Mouse (Mus musculus): ENCODE data around the gene Bcorl1. TPM values are rescaled to one million over a fixed set of nuclear protein-coding genes. Genes with fewer than 3 reads are reported as not detected.

Gene Bcorl1
- 10 to 100 TPM; 16.4 to 18.3 TPM for total RNA-seq (2021)

DNA sequence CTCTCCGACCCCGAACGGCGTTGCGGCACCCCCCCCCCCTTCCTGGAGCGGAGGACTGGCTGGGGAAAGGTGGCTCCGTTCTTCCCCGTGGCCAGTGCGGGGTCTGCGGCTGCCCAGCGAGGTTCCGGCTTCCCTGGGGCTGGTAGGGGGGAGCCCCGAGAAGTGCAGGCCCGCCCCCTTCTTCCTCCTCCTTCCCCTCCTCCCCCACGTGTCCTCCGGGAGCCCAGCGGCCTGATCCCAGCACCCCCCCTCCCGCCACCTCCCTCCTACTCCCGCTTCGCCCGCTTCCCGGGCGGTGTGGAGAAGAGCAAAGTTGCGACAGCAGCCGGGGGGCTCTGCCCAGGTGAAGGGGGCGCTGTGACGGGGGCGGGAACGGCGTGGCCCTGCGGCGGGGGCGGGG lies at the start of gene Bcorl1:
Gene Bcorl1 (plus strand): TSS at position 218 of the 400 bp plus-strand sequence.
- peak in 1 of 2 experiments; percentile 10 for DNase-seq

DNA sequence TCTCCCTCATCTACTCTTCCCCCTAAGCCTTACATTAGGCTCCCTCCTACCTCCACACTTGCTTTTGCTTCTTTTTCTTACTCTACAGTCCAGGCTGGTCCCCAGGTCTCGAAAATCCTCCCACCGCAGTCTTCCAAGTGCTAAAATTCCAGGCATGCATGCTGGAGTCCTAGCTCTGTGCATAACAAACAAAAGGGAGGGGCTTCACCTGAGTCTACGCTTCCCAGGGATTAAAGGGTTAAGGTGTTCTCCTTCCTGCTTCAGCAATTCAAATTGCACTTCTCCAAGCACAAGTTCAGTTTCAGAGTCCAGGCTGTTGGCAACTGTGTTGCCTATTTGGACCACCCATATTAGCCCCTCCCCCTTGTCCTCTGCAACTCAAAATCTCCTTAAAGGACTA lies 49.7 kb upstream of the Bcorl1 start:
- no peak for DNase-seq

DNA sequence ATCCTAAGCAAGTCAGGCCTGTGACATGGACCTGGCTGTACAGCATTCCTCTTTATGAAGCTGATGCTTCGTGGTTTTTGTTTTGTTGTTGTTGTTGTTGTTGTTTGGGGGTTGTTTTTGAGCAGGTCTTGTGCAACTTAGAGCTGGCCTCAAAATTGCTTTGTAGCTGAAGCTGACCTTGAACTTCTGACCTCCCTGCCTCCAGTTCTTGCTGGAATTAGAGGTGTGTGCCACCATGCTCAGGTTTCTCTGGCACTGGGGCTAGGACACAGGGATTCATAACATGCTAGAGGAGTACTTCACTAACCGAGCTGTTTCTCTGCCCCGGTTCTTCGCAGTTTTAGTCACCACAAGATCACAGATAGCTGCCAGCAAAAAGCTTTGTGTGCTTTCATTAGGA lies 35.8 kb upstream of the Bcorl1 start:
- no peak for DNase-seq

DNA sequence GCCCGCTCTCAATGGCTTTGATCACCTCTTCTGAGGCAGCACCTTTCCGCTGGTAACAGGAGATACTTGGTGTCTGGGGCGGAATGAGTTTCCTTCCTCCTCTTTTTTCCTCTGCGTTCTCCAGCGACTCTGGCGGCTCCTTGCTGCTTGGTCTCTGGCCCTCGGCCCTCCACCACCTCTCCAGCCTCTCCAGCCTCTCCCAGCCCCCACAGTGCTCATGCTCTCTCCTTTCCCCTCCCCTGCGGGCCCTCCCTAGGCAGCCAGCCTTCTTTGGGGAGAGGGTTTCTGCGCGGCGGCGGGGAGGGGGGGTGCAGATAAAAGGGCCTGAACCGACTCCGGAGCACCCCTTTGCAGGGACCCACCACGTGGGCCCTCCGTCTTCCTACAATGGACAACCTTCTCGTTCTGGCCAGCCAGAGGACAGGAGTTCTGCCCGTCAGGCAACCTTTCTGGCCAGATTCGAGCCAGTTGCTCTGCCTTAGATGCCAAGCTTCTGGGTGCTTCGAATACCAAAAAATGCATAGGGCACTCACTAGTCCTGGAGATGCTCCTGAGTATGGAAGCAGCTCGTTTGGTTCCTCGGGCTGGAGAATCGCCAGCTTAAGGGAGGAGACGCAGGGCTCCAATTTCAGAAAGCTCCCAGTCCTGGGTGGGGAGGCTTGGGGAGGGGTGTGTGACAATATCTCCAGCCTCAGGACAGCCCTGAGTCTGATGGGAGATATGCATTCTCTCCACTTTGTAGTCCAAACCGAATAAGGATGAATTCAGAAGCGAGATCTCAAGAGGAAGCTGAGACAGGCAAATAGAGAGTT lies 30.2 kb upstream of the Bcorl1 start:
- DNase-seq, result no peak

DNA sequence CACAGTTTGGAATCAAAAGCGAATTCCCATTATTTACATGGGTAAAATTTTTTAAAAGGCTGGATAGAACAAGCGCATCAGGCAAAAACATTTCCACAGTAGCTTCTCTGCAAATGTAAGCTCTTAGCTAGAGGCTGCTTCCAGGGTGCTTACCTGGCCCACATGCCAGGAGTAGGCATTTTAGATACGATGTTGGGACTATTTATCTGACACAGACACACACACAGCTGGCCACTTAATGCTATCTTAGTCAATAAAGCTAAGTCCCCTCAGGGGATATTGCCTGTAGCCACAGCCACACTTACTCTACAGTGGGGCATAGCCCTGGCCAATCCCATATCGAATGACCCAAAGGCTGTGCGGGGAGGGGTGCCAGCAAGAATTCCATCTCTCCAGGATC lies 29.4 kb upstream of the Bcorl1 start:
- no peak for DNase-seq

DNA sequence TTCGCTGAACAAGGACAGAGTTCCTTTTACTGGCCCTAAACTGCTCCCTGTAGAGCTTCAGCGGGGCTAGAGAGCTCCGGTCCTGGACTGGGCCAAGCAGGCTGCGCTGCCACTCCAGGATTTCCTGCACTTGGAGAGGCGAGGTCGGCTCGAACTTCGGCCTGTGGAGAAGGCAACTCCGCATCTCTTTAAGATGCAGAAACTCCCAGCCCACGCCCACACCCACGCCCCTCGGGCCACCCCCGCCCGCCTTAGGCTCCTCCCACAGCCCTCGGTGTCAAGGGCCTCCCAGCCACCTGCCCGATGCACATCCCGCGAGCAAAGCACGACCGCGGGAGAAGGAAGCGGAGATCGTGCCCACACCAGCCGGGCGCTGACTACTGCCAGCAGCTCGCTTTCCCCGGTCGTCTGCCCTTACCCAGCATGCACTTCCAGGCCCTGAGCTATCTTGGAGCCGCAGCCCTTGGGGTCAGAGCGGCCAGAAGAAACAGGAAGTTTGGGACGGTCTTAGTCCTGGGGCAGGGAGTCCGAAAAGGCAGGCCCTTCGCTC lies 26.6 kb upstream of the Bcorl1 start:
- peak; percentile 49 to 53 for DNase-seq

DNA sequence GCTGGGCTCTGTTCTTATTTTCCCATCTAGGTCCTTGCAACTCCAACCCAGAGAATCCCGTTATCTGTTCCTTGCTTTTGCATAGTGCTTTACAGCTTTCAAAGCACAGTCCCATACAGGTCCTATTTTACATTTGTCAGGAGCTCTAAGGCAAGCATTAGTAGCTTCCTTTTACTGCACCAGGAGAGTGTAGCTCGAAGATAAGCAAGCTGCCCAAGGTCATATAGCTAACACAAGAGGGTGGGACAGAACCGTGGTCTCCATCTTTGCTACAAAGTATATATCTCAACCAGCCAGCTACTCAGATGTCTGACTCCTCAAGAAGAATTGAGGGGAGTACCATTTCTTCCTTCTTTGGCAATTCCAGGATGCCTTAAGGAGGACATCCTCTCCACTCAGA lies 23.7 kb upstream of the Bcorl1 start:
- no peak for DNase-seq

DNA sequence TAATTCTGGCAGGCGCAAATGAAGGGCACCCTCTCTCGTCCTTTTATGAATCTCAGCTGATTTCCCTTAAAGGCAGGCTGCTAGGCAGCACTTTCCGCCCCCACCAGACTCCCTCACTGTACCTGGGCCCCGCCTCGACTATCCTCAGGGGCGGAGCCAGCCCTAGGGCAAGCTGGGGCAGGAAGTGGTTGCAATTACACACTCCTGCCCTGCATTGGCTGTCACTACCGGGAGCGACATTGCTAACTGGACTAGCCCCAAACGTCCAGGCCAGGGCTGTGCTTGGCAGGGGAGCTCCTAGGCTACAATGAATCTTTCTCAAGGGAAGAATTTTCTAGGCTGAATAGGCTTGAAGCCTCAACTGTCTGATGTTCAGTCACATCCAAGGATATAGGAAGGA lies 23.0 kb upstream of the Bcorl1 start:
- no peak for DNase-seq

DNA sequence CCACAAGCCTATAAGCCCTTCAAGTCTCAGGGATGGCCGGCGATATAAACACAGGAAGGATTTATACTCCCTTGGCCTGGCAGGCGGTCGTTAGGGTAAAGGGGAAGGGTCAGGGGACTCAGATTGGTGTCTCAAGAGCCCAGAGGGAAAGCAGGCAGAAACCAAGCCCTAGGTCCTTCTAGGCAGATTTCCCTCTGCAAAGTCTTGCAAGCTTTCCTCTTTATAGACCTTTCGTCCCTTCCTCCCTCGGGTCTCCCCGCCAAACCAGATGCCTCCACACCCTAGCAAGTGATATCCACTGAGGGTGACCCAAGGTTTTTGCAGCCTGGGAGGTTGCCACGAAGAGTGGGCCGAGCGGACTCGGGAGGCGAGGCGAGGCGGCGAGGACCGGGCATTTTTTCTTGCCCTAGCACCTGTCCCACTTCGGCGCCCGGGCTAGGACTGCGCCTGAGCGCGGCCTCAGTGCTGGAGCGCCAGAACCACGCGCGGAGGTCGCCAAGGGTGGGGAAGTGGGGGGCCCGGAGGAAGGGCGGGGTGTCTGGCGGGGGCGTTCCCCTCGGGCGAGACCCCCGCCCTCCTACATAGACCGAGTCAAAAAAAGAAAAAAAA lies 613 bp upstream of the Bcorl1 start:
- no peak for DNase-seq

DNA sequence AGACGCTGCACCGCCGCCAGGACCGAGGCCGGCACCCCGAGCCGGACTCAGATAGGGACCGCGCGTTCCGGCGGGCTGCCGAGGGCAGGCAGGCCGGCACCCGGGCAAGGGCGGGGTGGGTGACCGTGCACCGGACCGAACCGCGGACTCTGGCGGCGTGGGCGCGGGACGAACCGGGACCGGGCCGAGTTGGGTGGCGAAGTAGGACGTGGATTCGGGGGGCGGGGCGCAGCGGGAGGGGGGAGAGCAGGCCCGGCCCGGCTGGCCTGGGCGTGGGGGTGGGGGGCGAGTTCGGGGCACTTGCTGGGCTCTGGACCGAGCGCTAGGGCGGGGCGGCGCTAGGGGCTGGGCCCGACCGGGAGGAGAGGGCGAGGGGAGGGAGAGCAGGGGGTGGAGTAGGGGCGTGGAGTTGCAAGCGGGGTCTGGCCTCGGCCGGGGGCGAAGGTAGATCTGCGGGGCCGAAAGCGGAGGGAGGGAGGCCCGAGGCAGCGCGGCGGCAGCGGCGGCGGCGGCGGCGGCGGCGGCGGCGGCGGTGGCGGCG lies 533 bp downstream of the Bcorl1 start:
- peak in 1 of 2 experiments; percentile 4 for DNase-seq

DNA sequence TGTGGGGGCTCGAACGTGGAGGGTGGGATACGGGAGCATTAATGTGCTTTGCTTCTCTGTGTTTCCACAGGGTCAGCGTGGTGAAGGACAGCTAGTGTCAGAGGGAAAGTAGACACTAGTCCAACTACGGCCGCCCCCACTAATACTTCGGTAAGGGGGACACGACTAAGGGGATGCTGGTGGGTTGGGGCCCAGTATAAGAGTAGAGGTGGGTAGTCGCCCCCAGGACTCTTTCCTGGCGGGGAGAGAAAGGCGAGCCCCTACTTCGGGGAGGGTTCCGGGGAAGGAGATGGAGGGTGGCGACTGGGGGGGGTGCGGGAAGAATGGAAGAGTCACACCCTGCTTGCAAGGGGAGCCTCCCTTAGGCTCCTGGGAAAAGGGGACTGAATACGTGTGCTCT lies 1.6 kb downstream of the Bcorl1 start:
- no peak for DNase-seq

DNA sequence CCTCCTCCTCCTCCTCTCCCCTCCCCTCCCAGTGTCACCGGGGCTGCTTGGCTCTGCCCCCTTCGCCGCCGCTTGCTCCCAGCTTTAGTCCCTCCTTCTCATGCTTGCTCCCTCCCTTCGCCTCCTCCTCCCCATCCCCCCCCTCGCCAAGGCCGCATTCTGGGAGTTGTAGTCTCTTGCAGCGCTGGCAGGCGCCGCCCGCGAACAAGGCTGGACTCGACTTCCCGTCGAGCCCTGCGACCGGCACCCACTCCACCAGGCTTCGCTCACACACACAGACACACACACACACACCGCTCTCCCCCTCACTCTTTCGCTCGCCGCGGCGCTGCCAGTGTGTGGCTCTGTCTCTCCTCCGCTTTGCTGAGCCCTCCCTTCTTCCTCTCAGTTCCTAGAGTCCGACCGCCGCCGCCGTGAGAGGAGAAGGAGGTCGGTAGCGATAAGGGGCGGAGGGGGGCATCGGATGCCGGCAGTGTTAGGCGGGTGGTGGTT lies 2.3 kb downstream of the Bcorl1 start:
- DNase-seq, result peak; percentile 86 to 89

DNA sequence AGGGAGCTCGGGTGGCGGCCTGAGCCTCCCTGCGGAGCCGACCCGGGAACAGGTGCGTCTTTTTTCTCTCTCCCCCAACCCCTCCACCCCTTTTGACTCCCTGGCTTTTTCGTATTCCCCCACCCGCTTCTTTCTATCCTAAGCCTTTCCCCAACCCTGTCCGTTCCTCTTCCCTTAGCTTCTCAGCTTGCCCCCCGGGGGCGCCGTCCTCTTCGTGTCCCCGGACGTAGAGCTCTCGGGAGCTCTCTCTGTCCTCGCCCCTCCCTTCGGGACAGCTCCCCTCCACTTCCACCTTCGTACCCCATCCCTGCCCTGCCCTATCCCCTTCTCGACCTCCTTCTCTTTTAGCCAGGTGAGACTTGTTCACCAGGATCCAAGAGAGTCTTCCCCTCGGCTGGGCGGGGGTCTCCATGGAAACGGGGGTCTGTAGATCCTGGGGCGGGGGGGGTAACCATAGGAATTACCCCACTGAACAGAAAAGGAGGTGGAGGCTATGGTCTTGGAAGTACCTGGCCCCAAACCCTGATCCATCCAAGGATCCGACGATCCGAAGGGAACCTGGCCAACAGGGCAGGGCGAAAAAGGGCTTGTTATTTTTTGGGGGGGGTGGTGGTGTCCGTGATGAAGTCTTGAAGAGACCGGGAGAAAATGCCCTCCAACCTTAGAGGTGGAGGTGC lies 2.9 kb downstream of the Bcorl1 start:
- no peak for DNase-seq

DNA sequence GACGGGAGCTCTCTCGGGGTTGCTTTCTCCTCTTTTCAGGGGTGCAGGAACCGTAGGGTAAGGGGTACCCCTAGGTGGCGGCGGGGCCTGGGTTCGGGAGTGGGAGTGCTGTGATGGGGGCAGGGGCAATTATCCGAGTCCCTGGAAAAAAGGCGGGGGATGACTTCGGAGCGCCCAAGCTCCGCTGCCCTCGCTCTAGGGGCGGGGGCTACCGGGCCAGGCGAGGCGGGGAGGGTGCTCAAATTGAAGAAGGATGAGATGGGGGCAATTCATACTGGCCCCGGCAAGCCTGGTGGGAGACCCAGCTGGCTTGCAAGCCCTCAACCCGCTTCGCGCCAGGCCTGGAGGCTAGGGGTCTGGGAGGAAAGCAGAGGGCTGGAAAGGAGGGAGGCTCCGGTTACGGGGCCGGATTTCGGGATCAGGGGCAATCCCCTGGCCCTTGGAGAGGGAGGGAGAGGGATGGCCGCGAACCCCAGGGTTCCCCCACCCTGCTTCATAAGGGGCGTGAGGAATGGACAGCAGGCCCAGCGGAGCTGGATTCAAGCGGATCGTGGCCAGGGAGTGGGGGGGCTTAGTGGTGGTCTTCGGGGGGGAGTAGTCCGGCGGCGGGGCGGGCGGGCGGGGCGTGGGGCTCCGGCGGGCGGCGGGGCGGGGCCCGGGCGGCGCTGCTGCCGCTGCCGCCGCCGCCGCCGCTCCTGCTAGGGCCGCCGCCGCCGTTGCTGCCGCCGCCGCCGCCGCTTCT lies 3.7 kb downstream of the Bcorl1 start:
- DNase-seq, result no peak

DNA sequence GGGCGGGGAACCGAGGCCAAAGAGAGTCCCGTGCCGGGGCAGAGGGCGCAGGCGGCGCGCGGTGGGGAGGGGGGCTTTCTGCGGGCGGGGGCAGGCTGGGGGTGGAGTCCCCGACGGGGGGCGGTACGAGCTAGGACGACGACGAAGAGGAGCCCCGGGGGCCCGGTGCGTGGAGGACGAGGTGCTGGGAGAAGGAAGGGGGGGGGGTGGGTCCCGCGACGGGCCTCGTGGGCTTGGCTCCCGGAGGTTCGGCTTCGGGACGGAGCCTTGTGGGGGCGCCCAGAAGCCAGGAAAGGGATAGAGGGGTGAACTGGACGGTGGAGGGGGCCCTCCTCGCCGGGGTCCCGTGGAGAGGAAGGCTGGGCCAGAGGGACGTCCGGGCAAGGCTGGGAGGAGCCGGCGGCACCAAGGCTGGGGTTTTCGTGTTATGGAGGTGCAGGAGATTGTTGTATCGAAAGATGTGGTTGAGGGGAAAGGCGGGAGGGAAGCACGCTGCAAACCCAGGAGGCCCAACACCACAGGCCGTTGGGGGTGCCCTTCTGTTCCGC lies 4.3 kb downstream of the Bcorl1 start:
- DNase-seq, result no peak

DNA sequence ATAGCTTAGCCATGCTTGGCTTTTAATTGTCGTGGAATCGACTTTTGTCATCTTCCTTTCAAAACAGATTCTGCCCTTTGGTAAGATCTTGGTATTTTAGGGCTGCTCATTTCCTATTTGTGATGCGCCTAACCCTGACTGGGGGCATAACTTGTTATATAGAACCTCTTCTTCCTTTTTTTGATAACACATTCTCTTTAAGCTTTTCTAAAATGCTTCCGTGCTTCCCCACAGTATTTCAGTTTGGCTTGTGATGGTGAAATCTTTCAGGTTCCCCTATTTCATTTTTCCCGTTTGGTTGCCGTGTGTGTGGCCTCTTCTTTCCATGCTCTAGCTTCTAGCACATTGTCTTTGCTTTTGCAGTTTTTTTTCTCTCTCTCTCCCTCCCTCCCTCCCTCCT lies 14.2 kb downstream of the Bcorl1 start:
- DNase-seq, result no peak

DNA sequence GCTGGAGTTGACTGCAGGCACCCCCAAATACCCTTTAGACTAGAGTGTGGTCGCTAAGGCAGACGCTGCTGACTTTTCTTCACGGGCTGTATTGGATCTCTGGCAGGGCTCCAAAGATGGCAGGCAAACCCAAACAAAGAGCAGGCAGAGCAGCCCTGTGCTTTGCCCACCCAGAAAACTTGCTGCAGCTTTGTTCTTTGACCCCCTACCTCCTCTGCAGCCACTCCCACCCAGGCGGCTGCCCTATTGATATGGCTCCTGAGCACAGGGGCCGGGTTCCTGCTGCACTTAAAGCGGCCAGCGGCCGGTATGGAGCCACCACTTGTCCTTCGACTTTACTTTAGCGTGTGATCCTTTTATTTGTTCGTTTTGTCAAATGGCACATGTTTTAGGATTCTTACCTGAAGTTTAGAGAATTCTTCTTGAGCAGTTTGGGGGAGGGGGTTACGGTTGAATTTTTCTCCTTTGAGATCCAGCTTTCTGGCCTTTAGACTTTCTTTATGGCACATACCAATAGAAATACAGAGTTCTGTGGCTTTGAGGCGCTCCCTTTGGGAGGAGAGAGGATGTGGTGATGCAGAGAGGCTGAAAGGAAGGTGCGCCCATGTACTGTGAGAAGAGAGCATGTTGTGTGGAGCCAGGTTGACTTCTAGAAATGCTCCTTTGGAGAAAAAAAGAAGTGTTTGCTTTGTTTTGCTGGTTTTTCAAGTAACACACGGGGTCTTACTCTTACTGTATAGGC lies 24.8 kb downstream of the Bcorl1 start:
- DNase-seq, result no peak

DNA sequence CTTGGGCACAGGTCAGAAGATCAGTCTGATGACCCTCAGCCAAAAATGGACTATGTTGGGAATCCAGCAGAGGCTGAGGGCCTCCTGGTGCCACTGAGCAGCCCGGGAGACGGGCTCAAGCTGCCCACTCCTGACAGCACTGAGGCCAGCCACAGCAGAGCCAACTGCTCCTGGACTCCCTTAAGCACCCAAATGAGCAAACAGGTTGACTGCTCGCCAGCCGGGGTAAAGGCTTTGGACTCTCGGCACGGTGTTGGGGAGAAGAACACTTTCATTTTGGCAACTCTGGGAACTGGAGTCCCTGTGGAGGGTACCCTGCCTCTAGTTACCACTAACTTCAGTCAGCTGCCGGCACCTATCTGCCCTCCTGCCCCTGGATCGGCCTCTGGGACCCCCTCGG lies 26.7 kb downstream of the Bcorl1 start:
- no peak for DNase-seq

DNA sequence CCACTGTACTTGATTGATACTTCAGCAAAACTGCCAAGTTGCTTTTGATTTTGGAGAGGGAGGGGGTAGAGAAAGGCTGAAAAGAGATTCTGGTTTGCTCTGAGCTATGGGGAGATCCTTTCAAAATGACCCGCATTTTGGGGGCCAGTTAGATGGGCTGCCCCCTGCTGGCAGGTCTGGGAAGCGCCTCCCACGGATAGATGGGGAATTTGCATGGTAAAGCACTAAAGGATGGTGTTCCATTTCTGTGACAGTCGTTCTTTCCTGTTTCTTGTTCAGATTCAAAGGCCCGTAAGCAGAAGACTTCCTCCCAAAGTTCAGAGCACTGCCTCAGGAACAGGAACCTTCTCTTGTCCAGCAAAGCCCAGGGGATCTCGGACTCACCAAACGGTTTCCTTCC lies 42.5 kb downstream of the Bcorl1 start:
- DNase-seq, result peak in 1 of 2 experiments; percentile 16

DNA sequence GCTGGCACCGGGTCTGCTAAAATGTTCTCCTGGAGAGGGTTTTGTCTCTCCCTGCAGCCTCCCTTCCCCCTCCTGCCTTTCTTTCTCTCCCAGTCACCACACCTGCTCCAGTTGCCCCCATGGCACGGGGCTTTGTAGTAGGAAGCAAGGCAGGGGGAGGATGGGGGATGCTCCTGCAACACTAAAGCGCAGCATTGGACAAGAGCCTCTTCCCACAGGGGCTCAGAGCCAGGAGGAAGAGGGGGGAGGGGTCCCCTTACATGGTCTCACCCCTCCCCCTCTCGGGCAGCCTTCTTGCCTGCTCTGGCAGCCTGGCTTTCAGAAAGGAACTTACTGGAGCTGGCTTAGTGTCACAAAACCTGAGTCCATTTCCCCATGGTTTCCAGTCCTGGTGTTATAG lies 44.8 kb downstream of the Bcorl1 start:
- no peak for DNase-seq

DNA sequence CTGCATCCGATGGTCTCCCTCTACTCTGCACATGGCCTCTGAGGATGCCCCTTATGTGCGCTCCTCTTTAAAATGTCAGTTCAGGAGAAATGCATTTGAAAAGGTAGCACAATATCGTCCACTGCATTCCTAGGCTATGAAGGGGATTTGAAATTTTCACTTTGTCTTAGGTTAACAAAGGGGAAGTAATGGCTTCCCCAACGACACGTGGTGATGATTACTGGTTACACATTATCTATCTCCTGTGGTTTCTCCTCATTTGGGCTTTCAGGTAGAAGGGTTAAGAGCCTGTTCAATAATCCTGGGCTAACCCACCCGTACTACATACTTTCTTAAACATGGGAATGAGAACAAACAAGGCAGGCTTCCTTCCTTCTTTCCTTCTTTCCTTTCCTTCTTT lies 48.2 kb downstream of the Bcorl1 start:
- no peak for DNase-seq
